Mouse (Mus musculus) Muller cell, postnatal 12 days (primary cell): ENCODE measurements around the gene Traf3ip1.

Experiments used
- DNase-seq: peaks from one replicate; pipeline ENCODE4 v3.0.0-alpha.2; 2015; ENCODE audit errors: inconsistent ontology term

The Traf3ip1 gene

GRCm38 (mm10) chr1:91494457-91495140 lies at the start of gene Traf3ip1:
Gene Traf3ip1, plus strand, starts transcription at chr1:91494647.
- DNase-seq: peak; percentile 96

GRCm38 (mm10) chr1:91444841-91445830 lies 49.3 kb upstream of the Traf3ip1 start:
- no peak for DNase-seq

- DNase-seq: no peak
Observed at GRCm38 (mm10) chr1:91446060-91446459, 48.4 kb upstream of the Traf3ip1 start.

GRCm38 (mm10) chr1:91446511-91446910 lies 47.9 kb upstream of the Traf3ip1 start:
- DNase-seq: no peak

GRCm38 (mm10) chr1:91448688-91449087 lies 45.8 kb upstream of the Traf3ip1 start:
- DNase-seq: no peak

- no peak for DNase-seq
Observed at GRCm38 (mm10) chr1:91450851-91451250, 43.6 kb upstream of the Traf3ip1 start.

- DNase-seq: no peak
Observed at GRCm38 (mm10) chr1:91451547-91452084, 42.8 kb upstream of the Traf3ip1 start.

- DNase-seq: no peak
Observed at GRCm38 (mm10) chr1:91453932-91454331, 40.5 kb upstream of the Traf3ip1 start.

- DNase-seq: no peak
Observed at GRCm38 (mm10) chr1:91454366-91454765, 40.1 kb upstream of the Traf3ip1 start.

- no peak for DNase-seq
Observed at GRCm38 (mm10) chr1:91454927-91455326, 39.5 kb upstream of the Traf3ip1 start.

GRCm38 (mm10) chr1:91455661-91456161 lies 38.7 kb upstream of the Traf3ip1 start:
- DNase-seq: peak; percentile 82

GRCm38 (mm10) chr1:91456301-91456801 lies 38.1 kb upstream of the Traf3ip1 start:
- peak; percentile 79 for DNase-seq

- DNase-seq: no peak
Observed at GRCm38 (mm10) chr1:91457116-91457515, 37.3 kb upstream of the Traf3ip1 start.

GRCm38 (mm10) chr1:91457698-91458097 lies 36.7 kb upstream of the Traf3ip1 start:
- DNase-seq: no peak

GRCm38 (mm10) chr1:91458223-91458861 lies 36.1 kb upstream of the Traf3ip1 start:
- peak; percentile 82 for DNase-seq

- peak; percentile 100 for DNase-seq
Observed at GRCm38 (mm10) chr1:91459059-91459809, 35.2 kb upstream of the Traf3ip1 start, which contains the start of gene Per2. Gene Per2, minus strand, starts transcription at chr1:91459324.

GRCm38 (mm10) chr1:91460069-91460468 lies 34.4 kb upstream of the Traf3ip1 start:
- no peak for DNase-seq

- DNase-seq: no peak
Observed at GRCm38 (mm10) chr1:91460564-91460963, 33.9 kb upstream of the Traf3ip1 start.

GRCm38 (mm10) chr1:91463336-91463995 lies 31.0 kb upstream of the Traf3ip1 start:
- no peak for DNase-seq

GRCm38 (mm10) chr1:91464436-91464835 lies 30.0 kb upstream of the Traf3ip1 start:
- no peak for DNase-seq
